Mouse (Mus musculus) G1E-ER4 (cell line): ENCODE data around the gene Smr2. TPM values are rescaled to one million over a fixed set of nuclear protein-coding genes. Genes with fewer than 3 reads are reported as not detected.
"Not testable (repeated sequence)": the region's sequence is repeated elsewhere in the genome, so short reads cannot be mapped to it uniquely, and the experiment has no call there.

ENCODE experiments used
- GATA1 ChIP-seq: IDR thresholded peaks from one replicate; pipeline ENCODE4 v1.8.0; 2012; ENCODE audit warnings: low read length, inconsistent platforms
- polyA plus RNA-seq: library from polyadenylated mRNA; stranded (reverse); fragments of >175 nt; gene quantifications from 2 replicates; pipeline ENCODE4 v1.2.3, GENCODE M21; 2012

Smr2 gene
- polyA plus RNA-seq: not detected in 2 replicates

DNA sequence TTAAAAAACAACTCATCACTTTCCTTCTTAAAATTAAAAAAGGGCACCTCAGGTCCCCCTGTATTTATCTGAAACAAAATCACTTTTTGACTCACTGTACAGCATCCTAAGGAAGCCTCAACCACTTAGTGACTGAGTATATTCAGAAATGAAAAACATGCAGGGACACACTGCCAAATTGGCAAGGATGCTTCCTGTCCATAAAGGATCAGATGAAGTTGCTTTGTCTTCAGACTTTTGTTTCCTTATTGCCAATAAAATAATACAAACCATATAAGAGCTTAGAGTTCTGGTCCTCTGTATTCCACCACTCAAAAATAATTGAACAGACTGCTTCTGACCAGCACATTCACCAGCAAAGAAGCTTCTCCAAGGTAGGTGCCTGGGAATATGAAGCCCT, at the start of gene Smr2:
Gene Smr2, plus strand, starts transcription at position 301 of the 400 bp plus-strand sequence.
- not testable (repeated sequence) for TF ChIP-seq GATA1

DNA sequence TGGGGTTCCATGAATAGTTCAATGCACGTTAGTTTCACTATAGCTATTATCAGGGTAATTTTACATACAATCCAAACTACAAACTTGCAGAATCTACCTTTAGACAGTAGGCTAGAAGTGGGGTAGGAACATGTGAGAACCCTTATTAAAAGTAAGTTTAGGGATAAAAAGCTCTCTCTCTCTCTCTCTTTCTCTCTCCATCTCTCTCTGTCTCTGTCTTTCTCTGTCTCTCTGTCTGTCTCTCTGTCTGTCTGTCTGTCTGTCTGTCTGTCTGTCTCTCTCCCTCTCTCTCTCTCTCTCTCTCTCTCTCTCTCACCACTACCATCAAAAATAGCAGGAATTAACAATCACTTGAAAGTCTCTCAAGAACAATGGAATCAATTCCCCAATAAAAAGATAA, 25.1 kb downstream of the Smr2 start, which contains the start of gene Gm11116:
Gene Gm11116, minus strand, starts transcription at position 101 of the 400 bp plus-strand sequence.
- no peak for TF ChIP-seq GATA1

DNA sequence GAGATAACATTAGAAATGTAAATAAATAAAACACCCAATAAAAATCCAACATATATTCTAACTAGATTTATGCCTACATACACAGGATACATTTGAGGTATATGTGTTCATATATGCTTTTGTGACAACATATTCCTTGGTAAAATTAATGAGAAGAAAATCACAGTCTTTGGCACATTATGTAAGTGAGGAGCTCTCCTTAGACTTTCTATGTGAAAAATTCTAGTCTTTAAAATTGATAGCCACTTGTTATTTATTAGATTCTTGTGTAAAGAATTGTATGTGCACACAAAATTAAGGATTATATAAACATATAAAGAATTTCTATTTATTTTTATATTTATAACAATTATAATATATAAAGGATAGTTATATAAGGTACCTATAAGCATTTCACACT, 67.6 kb downstream of the Smr2 start, which contains the start of gene Gm11115:
Gene Gm11115, minus strand, starts transcription at position 101 of the 400 bp plus-strand sequence.
- TF ChIP-seq GATA1: no peak

Other genes starting within 250 kb of the Smr2 start
- not detected in 2 replicates for gene Odam, start 201.5 kb upstream of the Smr2 start, polyA plus RNA-seq
- not detected in 2 replicates for gene Csn3, start 161.0 kb upstream of the Smr2 start, polyA plus RNA-seq
- not detected in 2 replicates for gene 2310003L06Rik, start 117.1 kb upstream of the Smr2 start, polyA plus RNA-seq
- gene Gm28434, start 117.0 kb upstream of the Smr2 start, polyA plus RNA-seq: not detected in 2 replicates
- gene Cabs1, start 107.1 kb upstream of the Smr2 start, polyA plus RNA-seq: not detected in 2 replicates
- not detected in 2 replicates for gene Smr3a, start 84.0 kb upstream of the Smr2 start, polyA plus RNA-seq
- gene Gm11116, start 25.0 kb downstream of the Smr2 start, polyA plus RNA-seq: not detected in 2 replicates
- gene Gm11115, start 67.5 kb downstream of the Smr2 start, polyA plus RNA-seq: not detected in 2 replicates
- not detected in 2 replicates for gene Gm7714, start 182.4 kb downstream of the Smr2 start, polyA plus RNA-seq
- not detected in 2 replicates for gene Prol1, start 230.8 kb downstream of the Smr2 start, polyA plus RNA-seq